Mouse (Mus musculus) kidney, adult 8-10 months (tissue): ENCODE data around the gene Vmn1r49.
"Not testable (repeated sequence)": the region's sequence is repeated elsewhere in the genome, so short reads cannot be mapped to it uniquely, and the experiment has no call there.

Experiments used
- DNase-seq, 2 experiments: peaks; one replicate each; pipeline ENCODE4 v3.0.0; 2022

The Vmn1r49 gene

GRCm38 (mm10) chr6:90078406-90078805, at the start of gene Vmn1r49:
TSS of gene Vmn1r49 (minus strand) at chr6:90078506.
- DNase-seq, result no peak

- not testable (repeated sequence) for DNase-seq
Observed at GRCm38 (mm10) chr6:90122296-90122695, 44.0 kb upstream of the Vmn1r49 start, which contains the start of gene Vmn1r51. TSS of gene Vmn1r51 (plus strand) at chr6:90122596.

- no peak for DNase-seq
Observed at GRCm38 (mm10) chr6:90101130-90101529, 22.8 kb upstream of the Vmn1r49 start, which contains the start of gene Vmn1r50. TSS of gene Vmn1r50 (plus strand) at chr6:90101430.

GRCm38 (mm10) chr6:90100566-90100965, 22.3 kb upstream of the Vmn1r49 start:
- no peak for DNase-seq

- not testable (repeated sequence) for DNase-seq
Observed at GRCm38 (mm10) chr6:90036741-90037140, 41.6 kb downstream of the Vmn1r49 start, which contains the start of gene Vmn1r48. TSS of gene Vmn1r48 (minus strand) at chr6:90036841.
